Mouse (Mus musculus): ENCODE measurements around the gene Ano1. TPM values are rescaled to one million over a fixed set of nuclear protein-coding genes. Genes with fewer than 3 reads are reported as not detected.

Gene Ano1
- polyA plus RNA-seq, 1 experiment = 7.4 TPM

DNA sequence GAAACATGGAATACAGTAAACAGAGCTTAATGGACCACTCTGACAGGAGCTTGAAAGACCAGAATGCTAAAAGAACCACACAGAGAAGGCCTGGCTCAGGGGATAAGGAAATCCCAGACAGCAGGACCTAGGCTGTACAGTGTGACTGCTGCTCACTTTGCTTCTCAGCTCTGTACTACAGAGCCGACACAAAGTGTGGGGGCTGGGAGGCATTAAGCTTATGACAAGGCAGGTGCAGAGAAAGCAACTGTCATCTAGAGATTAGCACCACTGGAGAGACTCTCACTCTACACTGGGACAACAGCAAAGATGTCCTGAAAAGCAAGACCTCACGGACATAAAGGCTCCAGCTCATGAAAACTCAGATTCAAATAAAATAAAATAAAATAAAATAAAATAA is 212.6 kb downstream of the Ano1 start:
- DNase-seq (ENCODE audit: low read depth in 1 of 2, low spot score in 2 of 2) = no peak
- H3K4me1 ChIP-seq (ENCODE audit: control insufficient read depth, insufficient read depth, insufficient read length) = no peaks in the 10 kb centered on the region; the same call in 1 of the 2 replicates

More for the DNA sequence above, 212.6 kb downstream of the Ano1 start:
- Histone ChIP-seq H3K36me3 (ENCODE audit: control insufficient read depth, insufficient read depth, low read length) (peaks cover 1% of the 10 kb centered on the region; the same call in 1 of the 2 replicates), H3K27ac (ENCODE audit: insufficient read depth, low read length) (no peak overlapping the region), H3K27me3 (ENCODE audit: control insufficient read depth, insufficient read depth, low read length) (no peaks in the 10 kb centered on the region), H3K4me3 (ENCODE audit: extremely low read depth, insufficient read depth, insufficient read length) (no peak overlapping the region)
- 75% methylated on average over 2 of the region's 2 CpGs for WGBS
- TF ChIP-seq POLR2A (IDR thresholded peaks at IDR 0.05; ENCODE audit: low read depth, low read length) = no peak

Other genes with a start within 250 kb of the Ano1 start
- 23.5 and 26.1 TPM in 2 replicates for gene Ppfia1, start 198.2 kb downstream of the Ano1 start, polyA plus RNA-seq (2012; rRNA removed)
- gene Fadd, start 169.5 kb downstream of the Ano1 start, polyA plus RNA-seq (2012; rRNA removed) = 9.1 and 9.8 TPM in 2 replicates
- 0.27 TPM in 1 of 2 replicates, not detected in the other for gene Fgf3, start 86.1 kb upstream of the Ano1 start, polyA plus RNA-seq (2012; rRNA removed)
- gene Fgf4, start 95.4 kb upstream of the Ano1 start, polyA plus RNA-seq (2012; rRNA removed) = not detected in 2 replicates
- not detected in 2 replicates for gene Fgf15, start 144.6 kb upstream of the Ano1 start, polyA plus RNA-seq (2012; rRNA removed)
- 8.4 and 9.3 TPM in 2 replicates for gene LTO1, start 163.1 kb upstream of the Ano1 start, polyA plus RNA-seq (2012; rRNA removed)
- gene Ccnd1, start 188.0 kb upstream of the Ano1 start, polyA plus RNA-seq (2012; rRNA removed) = 34.9 and 35.0 TPM in 2 replicates

Data from spleen, adult 2 months (tissue).